Mouse (Mus musculus): ENCODE results near the gene Scn7a. TPM values are rescaled to one million over a fixed set of nuclear protein-coding genes. Genes with fewer than 3 reads are reported as not detected.

The Scn7a gene
- total RNA-seq (2015) (not detected in 2 replicates), total RNA-seq (2017) (not detected in 2 replicates)

GRCm38 (mm10) chr2:66784765-66785164, at the start of gene Scn7a:
Gene Scn7a (minus strand): TSS chr2:66784914.
- no peak for ATAC-seq (ENCODE audit: poor library complexity, severe bottlenecking)

DNA sequence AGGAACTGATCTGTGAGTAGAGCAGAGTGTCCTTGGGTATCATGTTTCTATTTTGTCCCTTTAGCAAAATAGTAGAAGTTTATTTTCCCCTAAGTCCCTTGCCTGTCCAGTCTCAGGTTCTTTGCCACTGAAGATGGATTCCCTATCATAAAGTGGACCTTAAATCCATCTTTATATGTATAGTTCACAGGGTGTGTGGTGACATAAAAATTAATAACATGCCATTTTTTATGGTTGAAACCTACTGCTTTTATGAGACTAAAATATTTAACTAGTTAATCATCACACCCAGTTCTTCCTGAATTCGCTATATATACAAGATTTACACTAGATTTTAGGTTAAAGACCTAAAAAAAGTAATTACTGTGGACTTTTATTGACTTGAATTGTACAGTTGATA, 43.0 kb upstream of the Scn7a start:
- ATAC-seq (ENCODE audit: poor library complexity, severe bottlenecking): no peak

GRCm38 (mm10) chr2:66819862-66820559, 35.3 kb upstream of the Scn7a start:
- no peak for ATAC-seq (ENCODE audit: poor library complexity, severe bottlenecking)

DNA sequence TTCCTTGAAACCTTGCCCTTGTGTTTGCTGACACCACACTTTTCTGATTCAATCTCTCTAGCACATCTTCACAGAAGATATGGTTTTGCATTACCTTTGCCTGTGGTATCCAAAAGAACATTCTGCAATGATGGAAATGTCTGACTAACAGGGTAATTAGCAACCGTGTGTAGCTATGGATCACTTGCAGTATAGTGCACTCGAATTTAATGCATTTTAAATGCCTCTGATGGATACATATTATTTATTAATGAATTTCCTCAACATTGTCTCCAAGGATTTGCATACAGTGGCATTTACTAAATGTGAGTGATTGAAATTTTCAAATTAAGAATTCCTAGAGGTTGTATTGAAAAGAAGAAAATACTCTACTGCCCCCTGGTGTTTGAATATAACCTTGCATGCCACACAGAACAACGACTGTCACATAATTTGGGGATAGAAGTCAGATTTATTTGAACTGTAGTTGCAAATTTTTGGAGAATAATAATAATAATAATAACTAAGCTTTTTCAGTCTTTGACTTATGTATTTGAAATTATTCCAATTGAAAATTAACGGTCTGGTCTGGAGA, 15.0 kb upstream of the Scn7a start:
- no peak for ATAC-seq (ENCODE audit: poor library complexity, severe bottlenecking)

DNA sequence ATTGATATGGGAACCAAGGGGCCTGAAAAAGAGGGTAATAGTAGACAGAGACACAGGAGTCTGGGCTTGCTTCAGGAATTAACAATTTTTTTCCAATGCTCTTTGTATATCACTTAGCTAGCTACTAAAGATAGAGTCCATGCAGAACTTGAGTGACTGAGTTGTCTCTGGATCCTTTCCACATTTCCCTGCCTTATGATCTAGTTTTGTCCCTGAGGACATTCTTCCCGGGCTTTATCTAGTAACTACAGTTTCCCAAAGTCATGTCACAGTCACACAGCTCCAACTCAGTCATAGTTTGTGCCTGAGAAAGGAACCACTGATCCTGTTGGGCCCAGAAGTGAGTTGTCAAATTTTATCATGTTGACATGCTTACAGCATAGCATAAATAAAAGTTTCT, 12.8 kb upstream of the Scn7a start:
- no peak for ATAC-seq (ENCODE audit: poor library complexity, severe bottlenecking)

DNA sequence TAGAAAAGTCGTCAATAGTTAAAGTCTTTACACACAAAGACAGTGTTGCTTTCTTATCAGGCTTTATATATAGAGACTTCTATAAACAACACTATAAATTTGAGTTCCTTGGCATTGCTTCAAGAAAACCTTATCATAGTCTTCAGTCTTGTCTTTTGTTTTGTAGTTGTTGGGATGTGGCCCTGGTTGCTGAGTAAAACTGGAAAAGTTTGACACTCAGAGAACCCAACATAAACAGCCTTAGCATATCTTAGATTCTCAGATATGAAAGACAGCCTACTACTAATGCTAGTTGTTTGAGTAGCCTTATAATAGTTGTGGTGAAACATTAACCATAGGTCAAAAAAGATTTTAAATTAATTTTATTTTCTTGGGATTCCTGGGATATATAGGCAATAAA, 6.9 kb upstream of the Scn7a start:
- no peak for ATAC-seq (ENCODE audit: poor library complexity, severe bottlenecking)

- ATAC-seq (ENCODE audit: poor library complexity, severe bottlenecking): no peak
These were observed 3.8 kb downstream of the Scn7a start for GRCm38 (mm10) chr2:66780884-66781283.

- ATAC-seq (ENCODE audit: poor library complexity, severe bottlenecking): no peak
These were observed 16.7 kb downstream of the Scn7a start for GRCm38 (mm10) chr2:66767980-66768379.

- ATAC-seq (ENCODE audit: poor library complexity, severe bottlenecking): no peak
These were observed 19.5 kb downstream of the Scn7a start for GRCm38 (mm10) chr2:66765170-66765569.

DNA sequence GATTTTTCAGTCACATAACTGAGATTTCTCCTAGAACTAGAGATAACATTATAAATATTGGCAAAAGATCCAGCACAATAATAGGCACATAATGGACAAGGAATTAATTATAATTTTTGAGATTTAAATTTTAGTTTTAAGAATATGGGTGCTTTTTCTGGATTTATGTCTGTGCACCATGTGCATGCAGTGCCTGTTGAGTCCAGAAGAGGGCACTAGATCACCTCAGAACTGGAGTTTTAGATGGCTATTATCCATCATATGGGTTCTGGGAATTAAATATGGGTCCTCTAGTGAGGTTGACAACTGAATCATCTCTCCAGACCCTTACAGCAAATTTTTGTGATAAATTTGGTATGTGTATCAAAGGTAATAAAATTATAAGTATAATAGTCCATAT, 21.8 kb downstream of the Scn7a start:
- ATAC-seq (ENCODE audit: poor library complexity, severe bottlenecking): no peak

DNA sequence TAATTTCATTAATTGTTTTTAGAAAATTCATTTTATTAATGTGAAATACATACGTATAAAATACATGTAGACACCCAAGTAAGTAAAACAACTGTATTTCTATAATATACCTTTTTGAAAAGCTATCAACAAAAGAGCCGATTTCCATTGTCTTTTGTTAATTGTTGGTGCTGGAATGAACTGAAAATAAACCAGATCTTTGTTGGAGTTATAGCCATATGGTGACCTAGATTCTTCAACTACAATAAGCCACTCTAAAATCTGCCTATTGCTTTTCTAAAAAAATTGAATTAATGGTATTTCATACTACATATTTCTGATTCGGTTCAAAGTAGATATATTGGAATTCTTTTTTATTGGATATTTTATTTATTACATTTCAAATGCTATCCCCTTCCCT, 56.7 kb downstream of the Scn7a start:
- no peak for ATAC-seq (ENCODE audit: poor library complexity, severe bottlenecking)

DNA sequence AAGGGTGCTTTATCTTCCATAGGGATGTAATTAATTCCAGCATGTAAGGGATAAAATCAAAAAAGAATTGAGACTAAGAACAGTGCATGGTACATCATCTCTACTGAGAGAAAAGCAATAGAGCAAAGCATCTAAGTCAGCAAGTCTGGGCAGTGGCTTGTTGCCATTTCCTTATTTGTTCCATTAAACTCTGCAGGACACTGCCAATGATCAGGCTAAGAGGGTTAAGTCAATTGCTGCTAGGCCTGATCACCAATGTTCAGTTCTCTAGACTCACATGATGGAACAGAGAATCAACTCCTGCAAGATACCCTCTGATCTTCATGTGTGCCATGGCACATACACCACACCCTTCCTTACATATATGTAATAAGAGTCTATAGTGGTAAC, 57.1 kb downstream of the Scn7a start:
- no peak for ATAC-seq (ENCODE audit: poor library complexity, severe bottlenecking)

DNA sequence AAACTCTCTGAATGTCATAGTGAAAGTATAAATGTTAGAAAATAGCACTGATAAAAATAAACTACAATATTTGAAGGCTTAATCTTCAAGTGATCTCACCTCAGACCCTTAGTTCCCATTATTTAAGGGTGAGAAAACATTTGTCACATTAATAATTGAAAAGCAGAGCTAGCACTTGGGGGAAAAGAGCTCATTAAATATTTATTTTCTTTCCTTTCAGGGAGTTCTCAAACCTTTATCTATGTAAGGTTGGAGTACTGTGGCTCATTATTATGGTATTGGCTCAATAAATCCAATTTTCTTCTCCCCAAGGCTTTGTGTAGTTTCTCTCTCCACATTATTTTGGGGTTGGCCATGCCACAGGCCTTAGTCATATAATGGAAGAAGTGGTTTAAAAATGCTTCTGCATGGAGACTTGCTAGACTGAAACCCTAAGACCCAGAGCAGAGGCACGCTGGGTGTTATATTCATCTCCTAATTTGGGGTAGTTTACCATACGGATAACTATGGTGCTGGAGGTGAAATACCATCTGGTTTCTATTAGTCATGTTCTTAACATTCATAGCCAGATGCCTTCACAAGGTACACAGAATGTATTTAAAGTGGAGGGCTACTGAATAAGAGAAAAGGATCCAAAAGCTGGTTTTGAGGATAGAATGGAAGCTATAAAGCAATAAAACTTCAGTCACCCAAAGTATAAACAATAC, 57.7 kb downstream of the Scn7a start:
- no peak for ATAC-seq (ENCODE audit: poor library complexity, severe bottlenecking)

- ATAC-seq (ENCODE audit: poor library complexity, severe bottlenecking): no peak
These were observed 72.6 kb downstream of the Scn7a start for GRCm38 (mm10) chr2:66712071-66712470.

DNA sequence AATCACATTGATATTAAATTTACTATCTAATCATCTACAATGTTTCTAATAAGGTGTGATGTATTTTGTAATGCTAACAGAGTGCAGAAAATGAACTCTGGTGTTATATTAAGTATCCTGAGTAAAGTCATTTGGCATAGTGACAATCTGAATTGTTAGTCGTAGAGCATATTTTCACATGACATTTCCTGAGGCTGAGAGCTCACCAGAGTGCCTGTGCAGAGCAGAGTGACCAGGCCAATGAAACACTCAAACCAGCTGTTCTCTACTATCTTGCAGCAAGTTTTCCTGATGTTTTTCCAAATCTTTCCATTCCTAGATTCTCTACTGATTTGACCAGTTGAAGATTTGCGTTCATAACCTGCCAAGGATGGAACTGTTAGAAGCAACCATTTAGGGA, 92.4 kb downstream of the Scn7a start:
- ATAC-seq (ENCODE audit: poor library complexity, severe bottlenecking): no peak

GRCm38 (mm10) chr2:66661988-66662387, 122.7 kb downstream of the Scn7a start:
- ATAC-seq (ENCODE audit: poor library complexity, severe bottlenecking): no peak

DNA sequence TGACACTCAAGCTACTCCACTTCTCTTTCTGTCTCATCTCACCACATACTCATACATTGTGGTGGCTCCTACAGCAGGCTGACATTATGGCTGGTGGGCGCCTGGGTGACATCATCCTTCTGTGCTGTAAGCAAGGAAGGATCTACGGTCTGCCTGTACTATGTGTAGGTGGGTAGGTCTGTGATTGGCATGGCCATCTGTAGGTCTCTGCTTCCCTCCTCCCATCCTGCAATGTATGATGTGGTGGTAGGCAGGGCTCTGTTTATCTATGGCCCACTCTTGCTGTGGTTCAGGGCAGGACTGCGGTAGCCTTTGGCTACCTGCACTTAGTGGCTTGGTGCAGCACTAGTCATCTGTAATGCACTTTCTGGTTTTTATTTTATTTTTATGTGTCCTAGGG, 128.3 kb downstream of the Scn7a start:
- no peak for ATAC-seq (ENCODE audit: poor library complexity, severe bottlenecking)

- no peak for ATAC-seq (ENCODE audit: poor library complexity, severe bottlenecking)
These were observed 129.3 kb downstream of the Scn7a start for GRCm38 (mm10) chr2:66655431-66655830.

DNA sequence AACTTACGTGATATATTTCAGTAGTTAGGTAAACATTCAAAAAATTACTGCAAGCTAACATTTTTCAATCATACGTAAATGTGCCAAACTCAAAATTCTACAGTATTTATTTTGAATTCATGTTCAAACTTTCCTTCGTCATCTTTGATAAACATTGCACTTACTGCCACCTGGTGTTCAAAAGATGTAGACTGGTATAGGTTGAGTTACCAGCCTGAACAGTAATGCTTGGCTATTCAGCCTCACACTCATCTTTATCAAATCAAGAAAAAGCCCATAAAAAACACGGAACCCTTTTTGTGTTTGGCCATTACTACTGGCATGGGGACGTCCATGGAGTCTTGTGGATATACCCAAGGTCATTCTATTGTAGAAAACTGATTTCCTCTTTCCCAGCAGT, 140.3 kb downstream of the Scn7a start:
- ATAC-seq (ENCODE audit: poor library complexity, severe bottlenecking): no peak

DNA sequence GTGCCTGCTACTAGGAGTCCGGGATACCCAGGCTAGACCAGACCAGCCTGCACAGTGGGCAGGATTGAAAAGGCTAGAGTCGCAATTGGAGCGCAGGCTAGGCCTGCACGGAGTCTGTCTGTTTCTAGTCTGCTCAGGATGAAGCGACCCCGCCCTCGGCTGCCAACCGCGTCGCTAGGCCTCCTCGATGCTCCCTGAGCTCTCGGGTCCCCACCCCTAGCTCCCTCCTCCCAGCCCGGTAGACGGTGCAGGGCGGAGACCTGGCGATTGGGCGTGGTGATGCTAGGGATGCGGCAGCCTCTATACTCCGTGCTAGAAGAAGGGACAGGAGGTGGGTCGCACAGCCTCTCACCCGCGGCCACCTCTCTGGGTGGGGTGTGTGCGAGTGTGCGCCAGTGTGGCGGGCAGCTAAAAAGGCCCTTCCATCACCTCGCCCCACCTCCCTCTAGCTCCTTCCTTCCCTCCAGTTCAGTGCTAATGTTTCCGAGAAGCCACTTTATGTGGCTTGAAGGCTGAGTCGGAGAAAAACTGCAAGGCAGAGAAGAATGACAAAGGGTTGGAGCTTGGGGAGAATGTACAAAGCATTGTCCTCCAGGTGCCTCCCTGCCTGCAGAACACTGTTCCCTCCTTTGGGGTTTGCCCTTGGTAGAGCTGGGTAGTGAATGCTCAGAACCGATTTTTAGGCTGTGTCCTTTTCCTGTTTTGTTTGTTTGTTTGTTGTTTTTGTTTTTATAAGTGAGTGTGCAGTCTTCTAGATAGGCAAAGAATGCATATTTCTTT, 149.9 kb downstream of the Scn7a start, which contains the start of gene Scn9a:
Gene Scn9a (minus strand): TSS at position 383 of the 780 bp plus-strand sequence.
- ATAC-seq (ENCODE audit: poor library complexity, severe bottlenecking): no peak

DNA sequence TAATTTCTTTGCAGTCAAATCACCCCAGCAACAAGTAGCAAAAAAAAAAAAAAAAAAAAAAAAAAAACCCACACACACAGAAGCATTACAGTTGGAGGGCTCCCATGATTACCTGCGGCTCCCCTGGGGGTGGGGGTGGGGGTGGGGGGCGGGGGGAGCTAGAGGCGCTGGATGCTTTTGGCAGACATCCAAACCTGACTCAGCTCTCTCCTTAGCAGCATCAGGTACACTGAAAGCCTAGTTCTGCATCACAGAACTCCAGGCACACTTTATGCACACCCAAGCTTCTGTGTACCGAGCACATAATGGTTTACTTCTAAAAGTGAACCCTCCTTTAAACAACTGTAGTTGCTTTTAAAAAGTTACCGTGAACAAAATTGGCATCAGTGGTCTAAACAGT, 152.0 kb downstream of the Scn7a start:
- no peak for ATAC-seq (ENCODE audit: poor library complexity, severe bottlenecking)
